Mouse (Mus musculus): ENCODE results near the gene Zfp984. TPM values are rescaled to one million over a fixed set of nuclear protein-coding genes. Genes with fewer than 3 reads are reported as not detected.
"Not testable (repeated sequence)": the region's sequence is repeated elsewhere in the genome, so short reads cannot be mapped to it uniquely, and the experiment has no call there.

Gene Zfp984
- polyA plus RNA-seq, 1 experiment from 2014 or later, result 8.3 TPM

DNA sequence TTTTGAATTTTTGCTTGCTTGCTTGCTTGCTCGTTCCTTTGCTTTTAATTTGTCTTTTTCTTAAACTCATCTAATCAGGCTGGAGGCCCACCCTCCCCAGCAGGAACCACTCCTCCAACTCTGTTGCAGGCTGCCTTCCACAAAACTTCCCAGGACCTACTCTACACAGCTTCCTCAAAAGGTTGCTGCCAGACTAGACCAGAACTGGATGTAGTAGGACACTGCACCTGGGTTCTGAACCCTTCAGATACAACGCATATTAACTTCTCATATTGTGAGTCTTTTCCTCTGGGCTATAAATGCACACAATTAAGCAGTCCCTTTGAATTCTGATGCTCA is 347 bp upstream of the Zfp984 start:
- not testable (repeated sequence) for H3K9ac ChIP-seq; H3K27ac ChIP-seq; H3K27me3 ChIP-seq (replicated peaks); ATAC-seq; H3K9me3 ChIP-seq (replicated peaks)
- Histone ChIP-seq H3K4me3 (peak overlapping the region; percentile 69), H3K36me3 (peaks cover 14% of the 10 kb centered on the region), H3K4me1 (peaks cover 27% of the 10 kb centered on the region), H3K4me2 (peak overlapping the region; percentile 87)
- WGBS (ENCODE audit: insufficient replicate concordance), result 39% methylated on average over 2 of the region's 2 CpGs

DNA sequence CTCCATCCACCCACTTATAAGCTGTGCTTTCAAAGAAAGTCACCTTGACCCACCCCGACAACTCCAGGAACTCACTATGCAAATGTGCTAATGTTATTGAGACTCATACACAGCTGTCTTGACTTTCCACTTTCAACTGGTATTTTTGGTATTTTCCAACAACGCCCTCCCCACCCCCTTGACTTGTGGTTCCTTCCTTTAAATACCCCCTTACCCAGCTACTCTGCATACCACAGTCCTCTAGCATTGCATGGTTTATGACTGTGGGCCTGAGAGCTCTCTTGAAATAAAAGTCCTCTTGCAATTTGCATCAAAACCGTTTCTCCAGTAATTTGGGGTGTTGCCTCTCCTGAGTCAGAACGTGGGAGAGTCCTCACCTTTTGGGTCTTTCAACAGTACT is 1.1 kb downstream of the Zfp984 start:
- H3K9ac ChIP-seq, result peak overlapping the region; percentile 75
- peak; percentile 46 for ATAC-seq
- H3K27ac ChIP-seq; H3K27me3 ChIP-seq (replicated peaks); H3K9me3 ChIP-seq (replicated peaks): not testable (repeated sequence)
- WGBS (ENCODE audit: insufficient replicate concordance), result 47% methylated on average over 4 of the region's 4 CpGs
- H3K36me3 ChIP-seq, result peaks cover 24% of the 10 kb centered on the region
- peaks cover 18% of the 10 kb centered on the region for H3K4me1 ChIP-seq
- peak overlapping the region; percentile 87 for H3K4me2 ChIP-seq
- peak overlapping the region; percentile 69 for H3K4me3 ChIP-seq

DNA sequence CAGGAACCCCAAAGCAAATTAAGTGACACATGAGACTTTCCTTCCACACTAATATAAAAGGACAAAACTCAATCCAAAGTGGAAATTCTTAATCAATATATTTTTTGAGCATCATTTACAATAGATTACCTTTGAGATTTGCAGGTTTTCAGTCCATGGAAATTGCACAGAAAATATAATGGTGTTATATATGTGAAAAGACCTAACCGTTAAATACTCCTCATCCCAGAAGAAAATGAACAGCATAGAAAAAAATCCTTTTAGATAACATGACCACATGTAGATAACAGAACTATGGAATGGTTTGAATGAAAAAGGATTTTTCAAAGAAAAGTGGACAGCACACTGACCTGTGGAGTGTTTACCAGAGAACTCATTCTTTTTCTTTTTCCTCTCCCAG is 14.3 kb downstream of the Zfp984 start:
- not testable (repeated sequence) for H3K4me3 ChIP-seq; H3K4me2 ChIP-seq; H3K4me1 ChIP-seq; H3K27me3 ChIP-seq (replicated peaks); H3K27ac ChIP-seq; H3K9me3 ChIP-seq (replicated peaks); ATAC-seq; H3K9ac ChIP-seq
- WGBS (ENCODE audit: insufficient replicate concordance), result 74% methylated on average over 1 of the region's 1 CpGs
- H3K36me3 ChIP-seq, result peaks cover 36% of the 10 kb centered on the region

DNA sequence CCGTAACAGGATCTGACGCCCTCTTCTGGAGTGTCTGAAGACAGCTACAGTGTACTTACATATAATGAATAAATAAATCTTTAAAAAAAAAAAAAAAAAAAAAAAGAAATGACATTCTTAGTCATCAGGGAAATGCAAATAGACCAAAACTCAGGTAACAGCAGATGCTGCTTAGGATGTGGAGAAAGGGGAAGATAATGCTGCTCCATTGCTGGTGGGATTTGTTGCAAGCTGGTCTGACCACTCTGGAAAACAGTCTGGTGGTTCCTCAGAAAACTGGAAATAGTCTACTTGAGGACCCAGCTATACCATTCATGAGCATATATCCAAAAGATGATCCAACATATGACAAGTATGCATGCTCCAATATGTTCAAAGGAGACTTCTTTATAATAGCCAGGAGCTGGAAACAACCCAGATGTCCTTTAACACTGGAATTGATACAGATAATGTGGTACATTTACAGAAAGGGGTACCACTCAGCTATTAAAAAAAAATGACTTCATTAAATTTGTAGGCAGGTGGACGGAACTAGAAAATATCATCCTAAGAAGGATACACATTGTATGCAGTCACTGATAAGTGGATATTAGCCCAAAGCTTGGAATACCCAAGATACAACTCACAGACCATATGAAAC is 15.4 kb downstream of the Zfp984 start:
- H3K27ac ChIP-seq; H3K4me1 ChIP-seq; H3K9ac ChIP-seq; ATAC-seq; H3K4me3 ChIP-seq; H3K27me3 ChIP-seq (replicated peaks); H3K4me2 ChIP-seq; H3K9me3 ChIP-seq (replicated peaks): not testable (repeated sequence)
- H3K36me3 ChIP-seq, result peaks cover 36% of the 10 kb centered on the region
- WGBS (ENCODE audit: insufficient replicate concordance), result 77% methylated on average over 2 of the region's 3 CpGs

DNA sequence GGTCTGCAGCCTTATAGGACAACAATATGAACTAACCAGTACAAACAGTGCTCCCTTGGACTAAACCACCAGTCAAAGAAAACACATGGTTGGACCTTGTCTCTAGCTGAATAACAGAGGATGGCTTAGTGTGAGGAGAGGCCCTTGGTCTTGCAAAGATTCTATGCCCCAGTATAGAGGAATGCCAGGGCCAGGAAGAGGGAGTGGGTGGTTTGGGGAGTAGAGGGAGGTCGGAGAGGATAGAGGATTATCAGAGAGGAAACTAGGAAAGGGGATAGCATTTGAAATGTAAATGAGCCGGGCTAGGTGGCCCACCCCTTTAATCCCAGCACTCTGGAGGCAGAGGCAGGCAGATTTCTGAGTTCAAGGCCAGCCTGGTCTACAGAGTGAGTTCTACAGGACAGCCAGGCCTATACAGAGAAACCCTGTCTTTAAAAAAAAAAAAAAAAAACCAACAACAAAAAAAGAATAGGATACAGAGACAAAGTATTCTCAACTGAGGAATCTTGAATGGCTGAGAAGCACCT is 16.1 kb downstream of the Zfp984 start:
- 49% methylated on average over 2 of the region's 2 CpGs for WGBS (ENCODE audit: insufficient replicate concordance)
- not testable (repeated sequence) for H3K4me3 ChIP-seq; H3K4me2 ChIP-seq; H3K9me3 ChIP-seq (replicated peaks); H3K4me1 ChIP-seq; H3K9ac ChIP-seq; H3K27ac ChIP-seq; H3K27me3 ChIP-seq (replicated peaks)
- H3K36me3 ChIP-seq, result peaks cover 39% of the 10 kb centered on the region
- 0 out of 2 replicates have a peak, but pooled peaks have one; percentile 27 for ATAC-seq

DNA sequence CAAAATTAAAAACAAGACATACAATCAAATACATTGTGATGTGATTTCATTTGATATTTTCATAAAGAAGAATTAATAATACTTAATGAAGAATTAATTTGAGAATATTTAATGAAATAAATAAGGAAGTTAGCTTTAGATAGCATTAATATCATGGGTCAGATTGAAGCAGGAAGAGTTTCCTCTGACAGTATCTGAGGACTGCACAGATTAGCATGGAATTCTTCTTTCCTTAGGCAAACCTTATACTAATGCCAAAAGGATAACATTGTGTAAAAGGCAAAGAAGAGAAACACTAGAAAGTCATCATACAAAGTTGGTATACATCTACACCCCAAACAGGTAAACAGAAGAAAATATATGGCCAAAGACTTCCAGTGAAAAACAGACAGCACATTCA is 17.9 kb downstream of the Zfp984 start:
- not testable (repeated sequence) for H3K4me2 ChIP-seq; H3K9me3 ChIP-seq (replicated peaks); H3K4me3 ChIP-seq; H3K4me1 ChIP-seq; H3K27ac ChIP-seq; H3K9ac ChIP-seq; ATAC-seq; H3K27me3 ChIP-seq (replicated peaks)
- peaks cover 51% of the 10 kb centered on the region for H3K36me3 ChIP-seq

DNA sequence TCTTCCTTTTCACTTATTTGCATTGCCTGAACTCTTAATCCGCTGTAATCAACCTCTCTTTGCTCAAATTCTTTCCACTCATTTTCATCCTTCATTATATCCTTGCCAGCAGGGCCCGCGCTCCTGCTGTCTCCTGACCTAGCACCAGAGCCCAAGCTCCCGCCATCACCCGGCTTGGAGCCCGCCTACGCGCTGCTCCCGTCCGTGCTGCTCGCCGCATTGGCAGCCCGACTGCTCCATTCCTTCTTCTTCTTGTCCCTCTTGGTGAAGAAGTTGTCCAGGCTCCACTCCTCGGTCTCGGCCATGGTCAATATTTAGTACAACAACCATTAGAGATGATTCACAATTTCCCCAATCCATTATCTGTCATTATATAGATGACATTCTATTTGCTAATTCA is 63.3 kb downstream of the Zfp984 start:
- 85% methylated on average over 14 of the region's 15 CpGs for WGBS (ENCODE audit: insufficient replicate concordance)
- H3K4me2 ChIP-seq, H3K9ac ChIP-seq: not testable (repeated sequence)

DNA sequence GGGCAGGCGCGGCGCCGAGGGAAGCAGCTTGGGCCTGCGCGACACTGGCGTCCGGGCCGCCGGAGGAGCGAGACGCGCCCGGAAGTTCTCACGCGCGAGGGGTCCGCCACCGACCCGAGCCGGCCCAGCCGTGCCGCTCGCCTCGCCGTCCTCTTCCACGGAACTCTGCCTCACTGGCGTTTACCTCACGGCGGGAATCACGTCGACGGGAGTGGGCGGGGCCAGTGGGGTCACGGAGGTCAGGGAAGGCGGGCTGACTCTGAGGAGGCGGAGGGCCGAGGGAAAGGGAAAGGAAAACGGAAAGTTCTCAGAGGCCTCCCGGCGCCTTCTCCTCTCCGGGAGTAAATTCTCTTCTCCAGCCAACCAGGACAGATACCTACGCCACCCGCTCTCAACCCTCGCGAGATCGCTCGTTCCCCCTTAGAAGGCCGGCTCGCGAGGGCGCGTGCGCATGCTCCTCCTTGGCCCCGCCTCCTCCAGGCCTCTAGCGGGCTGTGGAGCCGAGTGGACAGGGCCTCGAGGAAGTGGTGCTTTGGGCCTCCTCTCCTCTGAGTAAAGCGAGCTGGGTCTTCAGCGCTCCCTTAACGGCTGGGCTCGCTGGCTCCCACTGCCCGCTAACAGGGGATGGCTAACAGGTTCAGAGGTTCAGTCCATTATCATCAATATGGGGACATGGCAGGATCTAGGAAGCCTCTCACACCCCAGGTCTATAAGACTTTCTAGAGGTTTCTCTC is 70.8 kb downstream of the Zfp984 start:
- not testable (repeated sequence) for H3K9ac ChIP-seq; ATAC-seq; H3K27me3 ChIP-seq (replicated peaks); H3K4me1 ChIP-seq; H3K9me3 ChIP-seq (replicated peaks); H3K36me3 ChIP-seq; H3K27ac ChIP-seq
- 23% methylated on average over 63 of the region's 63 CpGs for WGBS (ENCODE audit: insufficient replicate concordance)
- peak overlapping the region; percentile 54 for H3K4me3 ChIP-seq
- H3K4me2 ChIP-seq, result peak overlapping the region; percentile 67

More for the DNA sequence above, 63.3 kb downstream of the Zfp984 start:
- not testable (repeated sequence) for H3K27ac ChIP-seq; H3K4me1 ChIP-seq; H3K9me3 ChIP-seq (replicated peaks); H3K27me3 ChIP-seq (replicated peaks); H3K4me3 ChIP-seq; H3K36me3 ChIP-seq; ATAC-seq

Other genes starting within 250 kb of the Zfp984 start
- gene Zfp979, start 167.3 kb downstream of the Zfp984 start, polyA plus RNA-seq (2016; fragmentation: Nextera tagmentation; extraction: Ambion mirVana), result 7.1 TPM in 2 replicates
- not detected in 2 replicates for gene Zfp534, start 107.2 kb downstream of the Zfp984 start, polyA plus RNA-seq (2016; fragmentation: Nextera tagmentation; extraction: Ambion mirVana)
- gene Zfp933, start 38.6 kb upstream of the Zfp984 start, polyA plus RNA-seq (2016; fragmentation: Nextera tagmentation; extraction: Ambion mirVana), result 1.4 and 1.5 TPM in 2 replicates
- 34.6 and 36.0 TPM in 2 replicates for gene Miip, start 59.0 kb upstream of the Zfp984 start, polyA plus RNA-seq (2016; fragmentation: Nextera tagmentation; extraction: Ambion mirVana)
- 3.8 and 4.1 TPM in 2 replicates for gene Fv1, start 59.2 kb upstream of the Zfp984 start, polyA plus RNA-seq (2016; fragmentation: Nextera tagmentation; extraction: Ambion mirVana)
- 25.4 and 27.1 TPM in 2 replicates for gene Mfn2, start 94.9 kb upstream of the Zfp984 start, polyA plus RNA-seq (2016; fragmentation: Nextera tagmentation; extraction: Ambion mirVana)
- 26.4 TPM in 2 replicates for gene Plod1, start 127.0 kb upstream of the Zfp984 start, polyA plus RNA-seq (2016; fragmentation: Nextera tagmentation; extraction: Ambion mirVana)
- 19.1 and 21.0 TPM in 2 replicates for gene 2510039O18Rik, start 131.1 kb upstream of the Zfp984 start, polyA plus RNA-seq (2016; fragmentation: Nextera tagmentation; extraction: Ambion mirVana)
- not detected in 2 replicates for gene Nppb, start 176.0 kb upstream of the Zfp984 start, polyA plus RNA-seq (2016; fragmentation: Nextera tagmentation; extraction: Ambion mirVana)
- 1.3 and 2.0 TPM in 2 replicates for gene Nppa, start 190.9 kb upstream of the Zfp984 start, polyA plus RNA-seq (2016; fragmentation: Nextera tagmentation; extraction: Ambion mirVana)
- 2.1 and 2.4 TPM in 2 replicates for gene Clcn6, start 229.0 kb upstream of the Zfp984 start, polyA plus RNA-seq (2016; fragmentation: Nextera tagmentation; extraction: Ambion mirVana)
- gene Mthfr, start 229.3 kb upstream of the Zfp984 start, polyA plus RNA-seq (2016; fragmentation: Nextera tagmentation; extraction: Ambion mirVana), result 14.0 and 14.7 TPM in 2 replicates